Mouse (Mus musculus) heart, embryonic 15.5 days (tissue): Measurements from ENCODE around the gene Ccdc40. TPM values are rescaled to one million over a fixed set of nuclear protein-coding genes. Genes with fewer than 3 reads are reported as not detected.

Experiments
- ATAC-seq: fragments of 200-750 bp; cut with Nextera tagmentation; replicated peaks from 2 replicates; pipeline ENCODE4 v1.8.0; 2017; ENCODE audit warnings: low read depth, moderate TSS enrichment; ENCODE audit not compliant: insufficient number of reproducible peaks, insufficient read depth, low FRiP score
- H3K27ac ChIP-seq: fragments of 300-500 bp; sonication (generic); 2 replicates; pipeline ENCODE4 v1.5.1; 2015; ENCODE audit warnings: mild to moderate bottlenecking, inconsistent platforms
- H3K27me3 ChIP-seq: fragments of 300-500 bp; sonication (generic); 2 replicates; pipeline ENCODE4 v1.6.1; 2015; ENCODE audit warnings: inconsistent platforms
- H3K36me3 ChIP-seq: fragments of 300-500 bp; sonication (generic); 2 replicates; pipeline ENCODE4 v1.6.1; 2015; ENCODE audit warnings: mild to moderate bottlenecking, inconsistent platforms
- H3K4me1 ChIP-seq: fragments of 300-500 bp; sonication (generic); replicated peaks from 2 replicates; pipeline ENCODE4 v1.6.1; 2015; ENCODE audit warnings: inconsistent platforms
- H3K4me2 ChIP-seq: fragments of 300-500 bp; sonication (generic); 2 replicates; pipeline ENCODE4 v1.6.1; 2015; ENCODE audit warnings: inconsistent platforms, mild to moderate bottlenecking, moderate library complexity
- H3K4me3 ChIP-seq: fragments of 300-500 bp; sonication (generic); 2 replicates; pipeline ENCODE4 v1.5.1; 2015; ENCODE audit warnings: mild to moderate bottlenecking, inconsistent platforms
- H3K9ac ChIP-seq: fragments of 300-500 bp; sonication (generic); 2 replicates; pipeline ENCODE4 v1.6.1; 2015; ENCODE audit warnings: mild to moderate bottlenecking, inconsistent platforms
- H3K9me3 ChIP-seq: fragments of 300-500 bp; sonication (generic); replicated peaks from 2 replicates; pipeline ENCODE4 v1.6.1; 2016; ENCODE audit warnings: inconsistent platforms
- WGBS: fragments of 180-500 bp; shearing (Covaris S2); methylation state at CpG from one replicate; pipeline ENCODE4 v1.1.7; 2015; ENCODE audit warnings: mixed read lengths; 5-methylcytosine and 5-hydroxymethylcytosine counted together
- polyA plus RNA-seq: library from polyadenylated mRNA; unstranded; fragments of >200 nt; fragmentation: Nextera tagmentation; extraction: Ambion mirVana; gene quantifications from 2 replicates; pipeline ENCODE4 v1.2.1, GENCODE M21; 2015

Ccdc40 gene
- polyA plus RNA-seq, 1 experiment from 2014 or later, result 1.3 TPM

GRCm38 (mm10) chr11:119191606-119192081 is 36.7 kb upstream of the Ccdc40 start:
- no peaks in the 10 kb centered on the region for H3K36me3 ChIP-seq
- no peak overlapping the region for H3K9ac ChIP-seq
- H3K27ac ChIP-seq, result no peak overlapping the region
- peaks cover 30% of the 10 kb centered on the region for H3K4me1 ChIP-seq
- 71% methylated on average over 9 of the region's 9 CpGs for WGBS
- no peaks in the 10 kb centered on the region for H3K27me3 ChIP-seq
- H3K4me2 ChIP-seq, result no peak overlapping the region
- no peak overlapping the region for H3K4me3 ChIP-seq
- no peak for ATAC-seq
- H3K9me3 ChIP-seq, result no peaks in the 10 kb centered on the region

GRCm38 (mm10) chr11:119192176-119192575 is 36.2 kb upstream of the Ccdc40 start:
- Histone ChIP-seq H3K9ac (no peak overlapping the region), H3K27ac (no peak overlapping the region), H3K9me3 (no peaks in the 10 kb centered on the region), H3K36me3 (no peaks in the 10 kb centered on the region), H3K27me3 (no peaks in the 10 kb centered on the region), H3K4me2 (no peak overlapping the region), H3K4me1 (peaks cover 27% of the 10 kb centered on the region), H3K4me3 (no peak overlapping the region)
- WGBS, result 83% methylated on average over 5 of the region's 5 CpGs
- no peak for ATAC-seq

GRCm38 (mm10) chr11:119192605-119193004 is 35.8 kb upstream of the Ccdc40 start:
- Histone ChIP-seq H3K4me3 (no peak overlapping the region), H3K4me2 (no peak overlapping the region), H3K9me3 (no peaks in the 10 kb centered on the region), H3K36me3 (no peaks in the 10 kb centered on the region), H3K27me3 (no peaks in the 10 kb centered on the region), H3K9ac (no peak overlapping the region), H3K4me1 (peaks cover 23% of the 10 kb centered on the region), H3K27ac (no peak overlapping the region)
- ATAC-seq, result no peak
- WGBS, result 81% methylated on average over 9 of the region's 9 CpGs

- 0 out of 2 replicates have a peak, but pooled peaks cover 2% of the 10 kb centered on the region for H3K4me1 ChIP-seq
- no peaks in the 10 kb centered on the region for H3K36me3 ChIP-seq
- WGBS, result 82% methylated on average over 18 of the region's 18 CpGs
- ATAC-seq, result no peak
- H3K27me3 ChIP-seq, result no peaks in the 10 kb centered on the region
- no peak overlapping the region for H3K27ac ChIP-seq
- no peaks in the 10 kb centered on the region for H3K9me3 ChIP-seq
- H3K4me3 ChIP-seq, result no peak overlapping the region
- no peak overlapping the region for H3K4me2 ChIP-seq
- H3K9ac ChIP-seq, result no peak overlapping the region
Measured at GRCm38 (mm10) chr11:119197618-119198563, 30.5 kb upstream of the Ccdc40 start.

GRCm38 (mm10) chr11:119198564-119199232 is 29.7 kb upstream of the Ccdc40 start:
- H3K4me1 ChIP-seq, result 0 out of 2 replicates have a peak, but pooled peaks cover 2% of the 10 kb centered on the region
- no peaks in the 10 kb centered on the region for H3K27me3 ChIP-seq
- H3K4me2 ChIP-seq, result no peak overlapping the region
- H3K27ac ChIP-seq, result no peak overlapping the region
- no peak overlapping the region for H3K4me3 ChIP-seq
- ATAC-seq, result no peak
- no peaks in the 10 kb centered on the region for H3K36me3 ChIP-seq
- no peaks in the 10 kb centered on the region for H3K9me3 ChIP-seq
- WGBS, result 59% methylated on average over 26 of the region's 26 CpGs
- no peak overlapping the region for H3K9ac ChIP-seq

- Histone ChIP-seq H3K4me1 (0 out of 2 replicates have a peak, but pooled peaks cover 2% of the 10 kb centered on the region), H3K4me2 (no peak overlapping the region), H3K9me3 (no peaks in the 10 kb centered on the region), H3K27ac (no peak overlapping the region), H3K9ac (no peak overlapping the region), H3K36me3 (no peaks in the 10 kb centered on the region), H3K27me3 (no peaks in the 10 kb centered on the region), H3K4me3 (no peak overlapping the region)
- no peak for ATAC-seq
- WGBS, result 86% methylated on average over 4 of the region's 4 CpGs
Measured at GRCm38 (mm10) chr11:119199233-119199601, 29.2 kb upstream of the Ccdc40 start.

GRCm38 (mm10) chr11:119203423-119203822 is 24.9 kb upstream of the Ccdc40 start:
- 0 out of 2 replicates have a peak, but pooled peaks cover 2% of the 10 kb centered on the region for H3K4me1 ChIP-seq
- no peak overlapping the region for H3K4me2 ChIP-seq
- 48% methylated on average over 5 of the region's 5 CpGs for WGBS
- H3K4me3 ChIP-seq, result no peak overlapping the region
- H3K27me3 ChIP-seq, result no peaks in the 10 kb centered on the region
- no peak overlapping the region for H3K9ac ChIP-seq
- no peaks in the 10 kb centered on the region for H3K9me3 ChIP-seq
- H3K27ac ChIP-seq, result no peak overlapping the region
- no peak for ATAC-seq
- peaks cover 21% of the 10 kb centered on the region; the same call in 1 of the 2 replicates for H3K36me3 ChIP-seq

- Histone ChIP-seq H3K9me3 (no peaks in the 10 kb centered on the region), H3K27me3 (no peaks in the 10 kb centered on the region), H3K4me1 (peaks cover 22% of the 10 kb centered on the region), H3K9ac (no peak overlapping the region), H3K27ac (no peak overlapping the region), H3K4me3 (no peak overlapping the region), H3K36me3 (peaks cover 25% of the 10 kb centered on the region; the same call in 1 of the 2 replicates), H3K4me2 (no peak overlapping the region)
- no peak for ATAC-seq
- WGBS, result 80% methylated on average over 10 of the region's 10 CpGs
Measured at GRCm38 (mm10) chr11:119205738-119206137, 22.6 kb upstream of the Ccdc40 start.

- Histone ChIP-seq H3K4me1 (peaks cover 29% of the 10 kb centered on the region), H3K4me2 (no peak overlapping the region), H3K27ac (no peak overlapping the region), H3K4me3 (no peak overlapping the region), H3K9ac (no peak overlapping the region), H3K27me3 (no peaks in the 10 kb centered on the region), H3K9me3 (no peaks in the 10 kb centered on the region), H3K36me3 (peaks cover 25% of the 10 kb centered on the region; the same call in 1 of the 2 replicates)
- ATAC-seq, result no peak
- 28% methylated on average over 5 of the region's 5 CpGs for WGBS
Measured at GRCm38 (mm10) chr11:119206562-119206961, 21.8 kb upstream of the Ccdc40 start.

GRCm38 (mm10) chr11:119207986-119208385 is 20.4 kb upstream of the Ccdc40 start:
- Histone ChIP-seq H3K36me3 (peaks cover 25% of the 10 kb centered on the region; the same call in 1 of the 2 replicates), H3K27me3 (no peaks in the 10 kb centered on the region), H3K4me2 (no peak overlapping the region), H3K9me3 (no peaks in the 10 kb centered on the region), H3K4me1 (peaks cover 37% of the 10 kb centered on the region), H3K9ac (no peak overlapping the region), H3K27ac (no peak overlapping the region), H3K4me3 (no peak overlapping the region)
- WGBS, result 73% methylated on average over 6 of the region's 6 CpGs
- no peak for ATAC-seq

GRCm38 (mm10) chr11:119208870-119209370 is 19.5 kb upstream of the Ccdc40 start:
- no peak overlapping the region for H3K9ac ChIP-seq
- H3K9me3 ChIP-seq, result no peaks in the 10 kb centered on the region
- no peak for ATAC-seq
- no peaks in the 10 kb centered on the region for H3K27me3 ChIP-seq
- 90% methylated on average over 20 of the region's 20 CpGs for WGBS
- H3K27ac ChIP-seq, result no peak overlapping the region
- no peak overlapping the region for H3K4me3 ChIP-seq
- H3K4me1 ChIP-seq, result peaks cover 46% of the 10 kb centered on the region
- peaks cover 25% of the 10 kb centered on the region; the same call in 1 of the 2 replicates for H3K36me3 ChIP-seq
- no peak overlapping the region for H3K4me2 ChIP-seq
